Mouse (Mus musculus) CD4-positive helper T cell, adult 2 months (primary cell): ENCODE results near the gene 1700029F12Rik.

Experiments
- DNase-seq: peaks from one replicate; pipeline ENCODE4 v3.0.0-alpha.2; 2012; ENCODE audit warnings: low read depth, missing footprints, low spot score

1700029F12Rik gene

DNA sequence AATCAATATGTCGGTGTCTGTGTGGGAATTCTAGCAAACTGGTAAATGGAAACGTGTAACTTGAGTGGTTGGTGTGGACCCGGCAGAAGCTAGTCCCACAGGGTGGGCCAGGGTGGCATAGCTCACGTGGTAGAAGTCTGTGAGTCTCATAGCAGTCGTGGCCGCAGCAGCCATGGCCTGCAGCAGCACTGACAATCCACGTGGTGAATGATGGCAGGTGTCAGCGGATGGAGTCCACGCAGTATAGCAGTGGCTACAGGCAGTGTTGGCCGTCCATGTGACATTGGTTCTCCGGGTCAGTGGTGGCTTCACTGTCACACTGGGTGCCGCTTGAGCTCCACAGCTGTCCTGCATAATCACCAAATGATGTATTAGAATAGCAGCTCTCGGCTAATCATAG lies 4.1 kb downstream of the 1700029F12Rik start:
- no peak for DNase-seq

- DNase-seq = no peak
Observed at GRCm38 (mm10) chr13:97021906-97022305, 12.3 kb downstream of the 1700029F12Rik start.

- no peak for DNase-seq
Observed at GRCm38 (mm10) chr13:97020122-97020521, 14.0 kb downstream of the 1700029F12Rik start.

DNA sequence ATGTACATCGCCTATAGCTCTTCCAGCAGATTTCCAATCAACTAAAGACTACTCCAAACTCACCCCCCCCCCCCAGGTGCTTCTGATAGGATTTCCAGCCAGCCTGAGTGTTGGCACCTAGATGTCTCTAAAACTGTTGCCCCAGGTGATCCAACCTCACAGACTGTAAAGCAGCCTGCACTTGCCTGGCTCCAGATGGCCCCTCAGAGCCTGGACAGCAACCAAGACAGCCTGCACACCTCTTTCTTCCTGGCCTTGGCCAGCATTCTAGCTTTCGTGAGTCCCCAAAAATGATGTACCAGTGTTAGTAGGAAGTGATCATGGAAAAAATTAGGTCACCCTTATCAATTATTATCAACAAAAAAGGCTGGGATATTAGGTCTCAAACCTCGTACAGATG lies 16.5 kb downstream of the 1700029F12Rik start:
- no peak for DNase-seq

- DNase-seq = no peak
Observed at GRCm38 (mm10) chr13:97014366-97014765, 19.8 kb downstream of the 1700029F12Rik start.

- peak; percentile 17 for DNase-seq
Observed at GRCm38 (mm10) chr13:97008266-97009153, 25.7 kb downstream of the 1700029F12Rik start.

DNA sequence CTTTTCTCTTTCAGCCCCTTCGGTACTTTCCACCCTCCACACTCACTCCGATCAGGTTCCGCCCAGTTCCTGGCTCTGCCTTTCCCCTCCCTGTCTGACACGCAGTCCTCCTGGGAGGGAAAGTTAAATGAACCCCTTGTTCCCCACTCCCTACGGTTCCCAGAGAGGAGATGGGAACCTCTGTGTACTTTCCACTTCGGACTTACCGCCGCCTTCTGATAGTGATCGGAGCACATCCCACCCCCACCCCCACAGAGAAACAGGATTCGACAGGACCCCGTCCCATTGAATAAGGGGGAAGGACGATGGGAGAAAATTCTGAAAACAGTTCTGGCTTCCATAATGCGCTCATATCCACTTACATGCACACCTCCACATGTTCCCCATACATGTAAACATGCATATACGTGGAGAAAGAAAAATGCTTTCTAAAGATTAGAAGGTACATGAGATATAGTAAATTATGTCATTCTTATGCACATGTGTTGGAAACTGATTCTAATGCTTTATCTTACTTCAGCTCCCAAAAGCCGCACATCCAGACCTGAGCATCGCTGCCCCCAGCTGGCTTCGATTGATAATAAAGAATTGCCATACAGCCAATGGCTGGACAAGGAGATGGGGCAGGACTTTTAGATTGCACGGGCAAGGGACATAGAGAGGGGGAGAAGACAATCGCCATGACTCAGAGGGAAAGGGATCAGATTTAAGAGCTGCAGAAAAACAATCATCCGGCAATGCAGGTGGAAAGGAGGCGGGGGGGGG lies 26.5 kb downstream of the 1700029F12Rik start:
- no peak for DNase-seq

- DNase-seq = no peak
Observed at GRCm38 (mm10) chr13:97006784-97007183, 27.4 kb downstream of the 1700029F12Rik start.

GRCm38 (mm10) chr13:96997080-96997479 lies 37.1 kb downstream of the 1700029F12Rik start:
- DNase-seq = no peak

- peak; percentile 29 for DNase-seq
Observed at GRCm38 (mm10) chr13:96995243-96995642, 38.9 kb downstream of the 1700029F12Rik start.

DNA sequence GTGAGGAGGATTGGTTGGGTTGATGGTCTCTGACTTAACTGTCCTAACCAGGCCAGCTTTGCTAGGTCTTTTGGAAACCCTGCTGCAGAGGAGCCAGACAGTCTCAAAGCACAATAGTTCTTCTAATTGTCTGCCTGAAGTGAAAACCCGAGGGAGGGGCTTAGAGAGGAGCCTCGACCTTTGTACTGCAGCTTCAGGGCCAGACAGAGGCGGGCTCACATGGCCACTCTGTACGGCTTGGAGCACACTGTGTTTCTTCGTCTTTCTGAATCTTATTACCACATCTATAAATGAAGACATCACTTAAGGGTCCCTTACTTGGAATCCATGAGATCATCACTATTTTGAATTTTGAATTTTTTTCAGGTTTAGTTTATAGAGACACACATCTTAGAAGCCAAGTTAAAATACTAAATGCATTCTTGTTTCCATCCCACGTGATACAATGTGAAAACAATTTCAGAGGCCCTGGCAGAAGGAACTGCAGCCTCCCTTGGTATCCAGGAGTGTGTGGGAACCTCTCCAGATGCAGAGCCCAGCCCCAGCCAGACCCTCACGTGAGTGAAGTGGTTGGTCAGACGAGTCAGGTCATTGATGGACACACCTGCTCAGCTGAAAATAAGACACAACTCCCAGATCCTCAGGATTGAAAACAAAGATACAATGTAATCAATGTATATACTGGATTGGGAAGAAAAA lies 40.7 kb downstream of the 1700029F12Rik start:
- DNase-seq = no peak

DNA sequence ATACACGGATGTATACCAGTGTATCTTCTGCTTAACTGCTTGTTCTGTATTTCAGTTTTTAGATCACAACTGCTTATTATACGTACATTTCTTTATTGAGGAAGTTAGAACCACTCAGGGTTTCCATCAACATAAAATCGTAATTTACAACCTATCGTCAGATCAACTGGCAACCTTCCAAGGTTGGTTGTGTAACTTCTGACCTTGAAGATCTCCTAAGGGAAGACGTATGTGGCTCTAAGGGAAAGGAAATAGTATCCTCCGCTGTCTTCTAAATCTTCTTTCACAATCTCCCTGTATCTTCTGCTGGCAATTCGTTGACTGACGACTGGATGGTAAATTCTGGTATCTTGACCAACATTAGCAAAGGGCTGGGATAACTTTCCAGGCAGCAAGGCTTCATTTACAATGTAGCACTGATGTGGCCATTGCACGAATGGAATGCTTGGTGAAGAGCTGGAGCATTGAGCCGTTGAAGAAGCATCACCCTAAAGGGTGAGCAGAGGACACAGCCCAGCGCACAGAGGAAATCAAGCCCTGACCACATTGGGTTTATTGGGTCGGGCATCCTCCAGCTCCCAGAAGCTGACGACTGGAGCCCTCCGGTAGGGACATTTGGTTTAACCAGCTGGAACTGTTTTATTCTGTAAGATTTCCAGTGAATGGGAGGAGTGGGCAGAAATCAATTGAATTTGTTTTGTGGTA lies 43.4 kb downstream of the 1700029F12Rik start:
- no peak for DNase-seq

GRCm38 (mm10) chr13:96990045-96990444 lies 44.1 kb downstream of the 1700029F12Rik start:
- DNase-seq = no peak

GRCm38 (mm10) chr13:96989129-96989528 lies 45.0 kb downstream of the 1700029F12Rik start:
- no peak for DNase-seq

DNA sequence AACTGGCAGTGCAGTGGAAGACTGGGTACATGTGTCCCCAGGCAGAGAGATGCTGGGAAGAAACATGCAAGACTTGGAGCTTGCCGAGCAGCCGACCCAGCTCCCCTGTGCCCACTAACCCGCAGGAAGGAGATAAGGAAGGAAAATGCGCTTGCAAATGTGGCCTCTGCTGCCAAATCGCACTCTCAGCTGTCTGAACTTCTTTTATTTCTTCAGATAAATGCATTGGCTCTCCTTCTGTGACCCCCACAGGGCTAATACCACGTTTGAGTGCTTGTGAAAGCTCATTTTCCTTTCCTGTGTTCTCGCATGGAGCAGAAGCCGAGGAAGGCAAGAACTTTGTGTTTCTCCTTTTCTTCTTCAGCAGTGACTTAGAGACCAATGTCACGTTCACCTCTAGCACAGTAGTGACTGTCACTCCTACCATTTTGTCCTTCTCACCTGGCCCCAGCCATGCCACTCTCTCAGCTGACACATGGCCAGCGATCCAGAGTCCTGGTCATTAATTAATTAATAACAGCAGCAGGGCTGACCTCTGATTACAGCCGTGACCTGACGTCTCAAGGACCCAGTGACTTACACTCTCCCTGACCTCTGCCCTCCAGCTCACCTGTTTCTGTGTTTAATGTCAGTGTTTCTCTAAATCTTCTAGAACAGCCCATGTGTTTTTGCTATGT lies 48.4 kb downstream of the 1700029F12Rik start:
- no peak for DNase-seq

DNA sequence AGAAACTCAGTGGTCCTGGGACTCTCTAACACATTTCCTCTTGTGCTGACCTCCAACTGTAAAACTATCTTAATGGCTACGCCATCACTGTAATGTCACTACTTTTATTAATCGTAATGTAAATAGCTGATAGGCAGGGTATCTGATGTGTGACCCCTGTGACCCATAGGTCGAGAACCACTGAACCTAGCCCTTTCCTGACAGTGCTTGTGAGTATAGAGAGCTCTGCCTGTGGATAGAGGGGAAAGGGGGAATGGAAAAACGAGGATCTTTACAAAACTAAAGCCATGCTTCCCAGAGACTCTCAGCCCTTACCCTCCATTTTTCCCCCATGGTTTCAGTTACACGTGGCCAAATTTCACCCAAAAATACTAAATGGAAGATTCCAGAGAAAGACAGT lies 49.5 kb downstream of the 1700029F12Rik start:
- no peak for DNase-seq

- DNase-seq = peak; percentile 42
Observed at GRCm38 (mm10) chr13:96983251-96984126, 50.7 kb downstream of the 1700029F12Rik start.

DNA sequence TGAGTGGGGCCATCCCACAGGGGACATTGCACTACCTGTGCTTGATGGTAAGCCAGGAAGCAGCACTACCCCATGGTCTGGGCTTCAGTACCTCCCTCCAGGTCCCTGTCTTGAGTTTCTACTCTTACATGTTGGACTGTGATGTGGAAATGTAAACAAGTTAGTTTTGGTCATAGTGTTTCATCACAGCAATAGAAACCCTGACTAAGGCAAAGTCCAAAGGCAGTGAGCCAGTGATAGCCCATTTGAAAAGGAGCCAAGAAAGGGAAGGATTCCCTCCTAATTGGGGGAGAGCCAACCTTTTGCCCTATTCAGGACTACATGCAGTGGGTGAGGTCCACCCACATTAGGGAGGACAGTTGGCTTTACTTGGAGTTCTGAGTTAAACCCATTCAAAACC lies 53.6 kb downstream of the 1700029F12Rik start:
- no peak for DNase-seq

DNA sequence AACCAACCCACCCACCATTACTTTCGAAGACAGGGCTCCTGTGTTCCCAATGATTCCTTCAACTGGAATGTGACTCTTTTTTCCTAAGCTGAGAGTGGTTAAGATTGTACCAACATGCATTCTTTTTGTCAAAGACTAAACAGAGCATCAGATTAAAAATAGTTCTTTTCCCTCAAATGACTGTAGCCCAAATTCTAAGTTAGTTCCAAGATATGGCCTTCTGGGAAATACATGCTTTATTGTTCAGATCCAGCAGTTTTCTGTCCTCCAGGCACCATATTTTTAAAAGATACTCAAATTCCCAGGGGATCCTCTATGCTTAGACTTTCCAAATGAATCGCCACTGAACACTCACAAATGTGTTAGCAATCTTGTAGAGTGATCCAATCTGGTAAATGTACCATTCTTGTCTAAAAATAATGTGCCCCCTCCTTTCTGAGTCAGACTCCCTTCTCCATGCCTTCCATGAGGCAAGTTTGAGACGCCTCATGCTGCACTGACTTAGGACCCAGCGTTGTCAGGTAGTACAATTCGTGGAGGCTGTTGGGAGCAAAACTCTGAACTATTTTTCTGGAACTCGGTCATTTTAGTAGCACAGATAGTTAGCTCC lies 57.1 kb downstream of the 1700029F12Rik start:
- DNase-seq = no peak
